14 mouse cellular contexts compared by ENCODE assay signal in the genomic region with DNA sequence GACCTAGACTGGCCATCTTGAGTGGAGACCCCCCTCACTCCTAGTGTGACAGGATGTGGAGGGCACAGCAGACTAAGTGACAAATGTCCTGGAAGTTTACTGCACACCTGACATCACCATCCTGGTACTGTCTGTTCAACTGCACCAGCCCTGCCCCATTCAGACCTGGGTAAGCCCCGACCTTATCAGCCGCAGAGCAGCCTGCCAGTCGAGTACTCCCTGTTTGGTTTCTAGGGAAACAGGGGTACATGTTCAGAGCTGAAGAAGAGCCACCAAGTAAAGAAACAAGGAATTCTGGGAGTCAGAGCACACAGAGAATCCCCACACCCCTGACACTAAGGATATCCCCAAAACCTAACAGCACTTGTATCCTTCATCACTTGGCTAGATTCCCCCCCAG. TPM values are rescaled to one million over a fixed set of nuclear protein-coding genes. Genes with fewer than 3 reads are reported as not detected.
DNase-seq lines count a peak whose midpoint lies in the region; ATAC-seq and TF ChIP-seq lines count a peak whose summit lies in the region.
"Had no signal": no experiment of that assay in that cellular context is flagged by ENCODE, and none has a peak within 500 bp of the region (broad histone marks: within the 10 kb centered on the region; RNA-seq: fewer than 3 reads in every experiment).

No protein-coding gene starts in this region.

- peaks cover 51% of the 10 kb centered on the region for H3K4me1 ChIP-seq in midbrain, embryonic 11.5 days (ENCODE audit: control insufficient read depth, insufficient read depth, low read length)
- H3K4me1 ChIP-seq in midbrain, embryonic 15.5 days = peaks cover 12% of the 10 kb centered on the region
- peaks cover 15% of the 10 kb centered on the region for H3K4me1 ChIP-seq in liver, embryonic 11.5 days (replicated peaks; ENCODE audit: control insufficient read depth, insufficient read depth, low read length)
- H3K4me1 ChIP-seq in stomach, embryonic 15.5 days = peaks cover 11% of the 10 kb centered on the region; the same call in 1 of the 2 replicates
- 0 out of 2 replicates have a peak, but pooled peaks cover 1% of the 10 kb centered on the region for H3K4me1 ChIP-seq in heart, adult 2 months (ENCODE audit: control insufficient read depth, insufficient read depth, low read length)

- intact Hi-C loops in heart, adult 2 months (cut with DNase I) = no loop called here

- ATAC-seq in midbrain, embryonic 11.5 days (ENCODE audit: low FRiP score) = no peak
- no peak for ATAC-seq in midbrain, embryonic 15.5 days (replicated peaks)
- peak; percentile 93 for ATAC-seq in liver, embryonic 11.5 days (replicated peaks; ENCODE audit: low FRiP score)
- peak; percentile 33; the same call in 1 of the 2 replicates for ATAC-seq in stomach, embryonic 15.5 days (ENCODE audit: insufficient read depth, low FRiP score, low read depth)

- peaks cover 5% of the 10 kb centered on the region; the same call in 1 of the 2 replicates for H3K36me3 ChIP-seq in midbrain, embryonic 11.5 days (ENCODE audit: control insufficient read depth, insufficient read depth, low read length)
- no peaks in the 10 kb centered on the region for H3K36me3 ChIP-seq in midbrain, embryonic 15.5 days (replicated peaks)
- no peaks in the 10 kb centered on the region for H3K36me3 ChIP-seq in liver, embryonic 11.5 days (ENCODE audit: control insufficient read depth, insufficient read depth, low read length)
- peaks cover 14% of the 10 kb centered on the region for H3K36me3 ChIP-seq in stomach, embryonic 15.5 days
- H3K36me3 ChIP-seq in heart, adult 2 months (ENCODE audit: control insufficient read depth, insufficient read depth, low read length) = no peaks in the 10 kb centered on the region

- DNase-seq in embryo, embryonic 10.5 days (ENCODE audit: low spot score) = peak; percentile 5
- DNase-seq in embryo, embryonic 10 days (ENCODE audit: low spot score) = no peak
- DNase-seq in midbrain, embryonic 11.5 days (ENCODE audit: low spot score, missing footprints) = no peak
- no peak for DNase-seq in liver, embryonic 11.5 days (ENCODE audit: low spot score)
- no peak for DNase-seq in heart, adult 2 months
- no peak for DNase-seq in right cerebral cortex, postnatal 10 days (ENCODE audit: low spot score in 2 of 2)
- DNase-seq: cerebellum, adult 2 months; gastrocnemius, postnatal 36 days; heart, postnatal 36 days; thymus, adult 18-20 months had no signal

- H3K9ac ChIP-seq in midbrain, embryonic 11.5 days (ENCODE audit: low read length) = no peak overlapping the region
- H3K9ac ChIP-seq in midbrain, embryonic 15.5 days = no peak overlapping the region
- H3K9ac ChIP-seq in liver, embryonic 11.5 days (ENCODE audit: low read depth, low read length) = no peak overlapping the region
- H3K9ac ChIP-seq in stomach, embryonic 15.5 days = no peak overlapping the region
- no peak overlapping the region for H3K9ac ChIP-seq in heart, adult 2 months (ENCODE audit: low read depth, low read length)
- H3K9ac ChIP-seq: embryonic facial prominence, embryonic 12.5 days had no signal

- no peaks in the 10 kb centered on the region for H3K9me3 ChIP-seq in midbrain, embryonic 11.5 days (ENCODE audit: control insufficient read depth, low read length)
- H3K9me3 ChIP-seq in midbrain, embryonic 15.5 days = no peaks in the 10 kb centered on the region
- no peaks in the 10 kb centered on the region for H3K9me3 ChIP-seq in liver, embryonic 11.5 days (ENCODE audit: control insufficient read depth, low read length)
- H3K9me3 ChIP-seq in stomach, embryonic 15.5 days = no peaks in the 10 kb centered on the region
- H3K9me3 ChIP-seq: embryonic facial prominence, embryonic 12.5 days; limb, embryonic 10.5 days had no signal

- TF ChIP-seq POLR2A in heart, adult 2 months (IDR thresholded peaks at IDR 0.05; ENCODE audit: insufficient read depth, low read depth, low read length) = no peak

- no peaks in the 10 kb centered on the region for H3K79me2 ChIP-seq in heart, adult 2 months (replicated peaks; ENCODE audit: control insufficient read depth, insufficient read depth, low read length)

- no peak for TF ChIP-seq EP300 in heart, adult 2 months (IDR thresholded peaks at IDR 0.05; ENCODE audit: insufficient read depth, low read depth, low read length)

- H3K27ac ChIP-seq in midbrain, embryonic 11.5 days (ENCODE audit: low read depth, low read length) = peak overlapping the region; percentile 88
- no peak overlapping the region for H3K27ac ChIP-seq in midbrain, embryonic 15.5 days
- H3K27ac ChIP-seq in liver, embryonic 11.5 days (ENCODE audit: low read depth, low read length) = no peak overlapping the region
- no peak overlapping the region for H3K27ac ChIP-seq in stomach, embryonic 15.5 days
- no peak overlapping the region for H3K27ac ChIP-seq in heart, adult 2 months
- H3K27ac ChIP-seq: embryonic facial prominence, embryonic 12.5 days; limb, embryonic 10.5 days had no signal

- H3K4me3 ChIP-seq in midbrain, embryonic 11.5 days (ENCODE audit: low read depth, low read length) = no peak overlapping the region
- H3K4me3 ChIP-seq in midbrain, embryonic 15.5 days = no peak overlapping the region
- no peak overlapping the region for H3K4me3 ChIP-seq in liver, embryonic 11.5 days (ENCODE audit: low read depth, low read length)
- no peak overlapping the region for H3K4me3 ChIP-seq in stomach, embryonic 15.5 days (replicated peaks)
- no peak overlapping the region for H3K4me3 ChIP-seq in heart, adult 2 months
- H3K4me3 ChIP-seq: embryonic facial prominence, embryonic 12.5 days; limb, embryonic 10.5 days had no signal

- no peak overlapping the region for H3K4me2 ChIP-seq in midbrain, embryonic 11.5 days
- H3K4me2 ChIP-seq in midbrain, embryonic 15.5 days = no peak overlapping the region
- H3K4me2 ChIP-seq in liver, embryonic 11.5 days = peak overlapping the region; percentile 43; the same call in 1 of the 2 replicates
- no peak overlapping the region for H3K4me2 ChIP-seq in stomach, embryonic 15.5 days
- H3K4me2 ChIP-seq: embryonic facial prominence, embryonic 12.5 days had no signal

- 44% methylated on average over 3 of the region's 3 CpGs for WGBS in midbrain, embryonic 11.5 days
- WGBS in midbrain, embryonic 15.5 days = 45% methylated on average over 3 of the region's 3 CpGs
- WGBS in liver, embryonic 11.5 days = 18% methylated on average over 3 of the region's 3 CpGs
- 50% methylated on average over 3 of the region's 3 CpGs for WGBS in stomach, embryonic 15.5 days
- 61% methylated on average over 3 of the region's 3 CpGs for WGBS in heart, adult 2 months

- TF ChIP-seq CTCF in heart, adult 2 months (IDR thresholded peaks at IDR 0.05) = no peak

- H3K27me3 ChIP-seq in midbrain, embryonic 11.5 days (ENCODE audit: control insufficient read depth, insufficient read depth, low read length) = no peaks in the 10 kb centered on the region
- no peaks in the 10 kb centered on the region for H3K27me3 ChIP-seq in midbrain, embryonic 15.5 days (replicated peaks)
- no peaks in the 10 kb centered on the region for H3K27me3 ChIP-seq in liver, embryonic 11.5 days (replicated peaks; ENCODE audit: control insufficient read depth, insufficient read depth, low read length)
- no peaks in the 10 kb centered on the region for H3K27me3 ChIP-seq in stomach, embryonic 15.5 days (replicated peaks)
- H3K27me3 ChIP-seq in heart, adult 2 months (ENCODE audit: control insufficient read depth, insufficient read depth, low read length) = no peaks in the 10 kb centered on the region
- H3K27me3 ChIP-seq: embryonic facial prominence, embryonic 12.5 days had no signal

RNA-seq across cellular contexts. Expression of gene Chst15, which starts 55.1 kb away (rescaled TPM):
- 18.0 and 18.2 TPM in 2 replicates for polyA plus RNA-seq in midbrain, embryonic 11.5 days (2014; fragmentation: Nextera tagmentation; extraction: Ambion mirVana)
- 13.5 and 14.4 TPM in 2 replicates for polyA plus RNA-seq in midbrain, embryonic 15.5 days (2015; fragmentation: Nextera tagmentation; extraction: Ambion mirVana)
- 12.8 and 14.1 TPM in 2 replicates for polyA plus RNA-seq in liver, embryonic 11.5 days (2014; fragmentation: Nextera tagmentation; extraction: Ambion mirVana)
- polyA plus RNA-seq in stomach, embryonic 15.5 days (2015; fragmentation: Nextera tagmentation; extraction: Ambion mirVana) = 26.1 and 27.5 TPM in 2 replicates
- total RNA-seq in heart, adult 2 months (2021) = 1 to 10 TPM; 6.8 to 7.3 TPM
- 6.3 and 7.0 TPM in 2 replicates for polyA plus RNA-seq in heart, adult 2 months (2012; rRNA removed)

Comparison
In these comparisons a context has a peak if more than half of its experiments do, and no peak if none do; other contexts are left out.
1. ATAC-seq: peak in liver, embryonic 11.5 days (single experiment) and stomach, embryonic 15.5 days (single experiment); none in midbrain, embryonic 11.5 days (single experiment) and midbrain, embryonic 15.5 days (single experiment).